Mouse (Mus musculus) skeletal muscle tissue, postnatal 0 days (tissue): Measurements from ENCODE around the gene Pum3. TPM values are rescaled to one million over a fixed set of nuclear protein-coding genes. Genes with fewer than 3 reads are reported as not detected.

Experiments
- polyA plus RNA-seq: library from polyadenylated mRNA; unstranded; fragments of >200 nt; fragmentation: Nextera tagmentation; extraction: Ambion mirVana; gene quantifications from 2 replicates; pipeline ENCODE4 v1.2.1, GENCODE M21; 2015

Gene Pum3
- polyA plus RNA-seq, result 29.1 and 31.8 TPM in 2 replicates

DNA sequence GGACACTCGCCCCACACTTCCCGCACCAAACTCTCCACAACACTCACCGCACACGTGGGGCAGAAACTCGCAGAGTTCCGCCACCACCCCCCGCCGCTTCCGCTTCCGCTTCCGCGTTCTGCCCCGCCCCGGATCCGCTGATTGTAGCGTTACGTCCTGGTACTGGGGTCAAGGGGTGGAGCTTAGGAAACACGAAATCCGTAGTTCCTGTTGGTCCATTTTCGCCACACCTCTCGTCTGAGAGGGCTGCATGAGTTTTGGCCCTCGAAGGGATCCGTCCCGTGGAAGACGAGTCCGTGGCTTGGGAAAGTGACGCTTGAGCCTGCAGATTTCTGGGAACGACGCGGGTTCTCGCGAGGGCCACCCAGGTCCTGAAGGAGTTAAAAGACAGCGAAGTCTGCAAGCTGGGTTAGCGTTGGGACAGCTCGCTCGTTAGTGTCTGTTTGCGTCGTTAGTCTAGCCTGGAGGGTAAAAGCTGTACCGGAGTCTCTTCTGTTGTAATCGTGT, at the start of gene Pum3:
Gene Pum3 (minus strand): TSS at position 81 of the 507 bp plus-strand sequence.

Other genes with a start within 250 kb of the Pum3 start
- 14.6 and 18.7 TPM in 2 replicates for gene Vldlr, start 213.3 kb downstream of the Pum3 start, polyA plus RNA-seq
- gene Kcnv2, start 107.2 kb downstream of the Pum3 start, polyA plus RNA-seq, result 0.04 TPM in 1 of 2 replicates, not detected in the other